Mouse (Mus musculus) heart, adult 2 months (tissue): ENCODE results near the gene Smpd1.

Experiments
- CTCF ChIP-seq: fragments of 200-600 bp; IDR thresholded peaks from 2 replicates; pipeline ENCODE4 v1.8.1; 2022; ENCODE audit warnings: antibody characterized with exemption, mild to moderate bottlenecking, moderate library complexity
- EP300 ChIP-seq: fragments of 200-500 bp; IDR thresholded peaks from 2 replicates; pipeline ENCODE4 v1.6.1; 2011; ENCODE audit warnings: low read depth, low read length, control low read depth; ENCODE audit not compliant: insufficient read depth
- POLR2A ChIP-seq: fragments of 200-500 bp; IDR thresholded peaks from 2 replicates; pipeline ENCODE4 v1.6.1; 2011; ENCODE audit warnings: mild to moderate bottlenecking, low read depth, low read length, control low read depth; ENCODE audit not compliant: insufficient read depth

DNA sequence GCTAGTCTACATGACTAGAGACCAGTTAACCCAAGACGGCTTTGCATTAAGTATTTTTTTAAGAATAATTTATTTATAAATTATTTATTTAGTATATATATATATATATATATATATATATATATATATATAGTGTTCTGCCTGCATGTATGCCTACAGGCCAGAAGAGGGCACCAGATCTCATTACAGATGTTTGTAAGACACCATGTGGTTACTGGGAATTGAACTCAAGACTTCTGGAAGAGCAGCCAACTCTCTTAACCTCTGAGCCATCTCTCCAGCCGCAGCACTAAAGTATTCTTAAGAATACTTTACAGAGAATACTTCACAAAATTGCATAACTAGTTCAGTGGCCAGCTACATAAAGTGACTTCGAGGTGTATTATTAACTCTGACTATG is 20.0 kb upstream of the Smpd1 start:
- TF ChIP-seq POLR2A, result no peak
- peak; percentile 65 for TF ChIP-seq CTCF
- no peak for TF ChIP-seq EP300
